In the genomic region with DNA sequence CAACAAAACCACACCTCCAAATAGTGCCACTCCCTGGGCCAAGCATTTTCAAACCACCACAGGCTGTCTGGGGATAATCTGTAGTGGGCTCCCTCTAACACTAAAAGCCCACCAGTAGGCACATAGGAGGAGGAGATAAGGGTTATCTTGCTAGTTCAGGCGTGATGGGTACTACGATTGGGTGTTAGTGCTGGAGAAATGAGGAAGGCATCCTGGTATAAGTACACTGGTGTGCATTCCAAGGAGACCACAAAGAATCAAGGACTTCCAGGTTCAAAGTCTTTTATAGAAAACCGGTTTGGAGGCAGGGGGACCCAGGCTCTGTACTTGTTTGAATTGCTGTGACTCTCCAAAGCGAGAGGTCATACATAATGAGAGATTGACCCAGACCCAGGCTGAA, we compare ENCODE assay signal across 8 mouse cellular contexts. TPM values are rescaled to one million over a fixed set of nuclear protein-coding genes. Genes with fewer than 3 reads are reported as not detected.
DNase-seq lines count a peak whose midpoint lies in the region; ATAC-seq lines count a peak whose summit lies in the region.

No protein-coding gene starts in this region.

- intact Hi-C loops in heart, postnatal 14 days (cut with DNase I) = loop anchor here (2.0 kb wide), 1 partner anchor 29 kb away; no protein-coding TSS in a partner anchor

- peak overlapping the region; percentile 76 for H3K4me3 ChIP-seq in heart, embryonic 12.5 days
- peak overlapping the region; percentile 67 for H3K4me3 ChIP-seq in heart, embryonic 16.5 days (ENCODE audit: low read length)

- ATAC-seq in heart, embryonic 12.5 days (ENCODE audit: insufficient number of reproducible peaks, low FRiP score) = no peak
- no peak for ATAC-seq in heart, embryonic 16.5 days (replicated peaks; ENCODE audit: extremely low read depth, insufficient read depth, low FRiP score)
- ATAC-seq in megakaryocyte progenitor cell, adult 5-6 weeks (replicated peaks; ENCODE audit: poor library complexity) = peak; percentile 12; the same call in 1 of the 2 replicates

- WGBS in heart, embryonic 12.5 days = 7% methylated on average over 4 of the region's 4 CpGs
- WGBS in heart, embryonic 16.5 days = 11% methylated on average over 4 of the region's 4 CpGs

- H3K9ac ChIP-seq in heart, embryonic 12.5 days = peak overlapping the region; percentile 86
- peak overlapping the region; percentile 78 for H3K9ac ChIP-seq in heart, embryonic 16.5 days (ENCODE audit: low read length)

- DNase-seq in heart, postnatal 14 days = no peak
- peak; percentile 68 for DNase-seq in MEL-GATA-1-ER (ENCODE audit: extremely low read depth, low read depth)
- no peak for DNase-seq in adrenal gland, postnatal 4 days (ENCODE audit: low spot score in 2 of 2)
- no peak for DNase-seq in urinary bladder, adult 2 months (ENCODE audit: low spot score)
- no peak for DNase-seq in frontal cortex, postnatal 36 days (ENCODE audit: low spot score in 2 of 2)

- peaks cover 18% of the 10 kb centered on the region for H3K4me1 ChIP-seq in heart, embryonic 12.5 days (replicated peaks)
- peaks cover 6% of the 10 kb centered on the region for H3K4me1 ChIP-seq in heart, embryonic 16.5 days (ENCODE audit: control insufficient read depth, insufficient read depth, low read length)

- H3K4me2 ChIP-seq in heart, embryonic 12.5 days = peak overlapping the region; percentile 84
- peak overlapping the region; percentile 75 for H3K4me2 ChIP-seq in heart, embryonic 16.5 days (ENCODE audit: low read depth, low read length)

- H3K27me3 ChIP-seq in heart, embryonic 12.5 days (replicated peaks) = no peaks in the 10 kb centered on the region
- H3K27me3 ChIP-seq in heart, embryonic 16.5 days (ENCODE audit: control insufficient read depth, insufficient read depth, low read length) = no peaks in the 10 kb centered on the region

- peaks cover 15% of the 10 kb centered on the region for H3K36me3 ChIP-seq in heart, embryonic 12.5 days
- no peaks in the 10 kb centered on the region for H3K36me3 ChIP-seq in heart, embryonic 16.5 days (ENCODE audit: control insufficient read depth, insufficient read depth)

- H3K9me3 ChIP-seq in heart, embryonic 12.5 days (replicated peaks) = peaks cover 4% of the 10 kb centered on the region; the same call in 1 of the 2 replicates
- H3K9me3 ChIP-seq in heart, embryonic 16.5 days (replicated peaks; ENCODE audit: control insufficient read depth, low read length) = peaks cover 5% of the 10 kb centered on the region; the same call in 1 of the 2 replicates

- H3K27ac ChIP-seq in heart, embryonic 12.5 days (ENCODE audit: poor library complexity, severe bottlenecking) = peak overlapping the region; percentile 89
- peak overlapping the region; percentile 82 for H3K27ac ChIP-seq in heart, embryonic 16.5 days (ENCODE audit: low read length)

RNA-seq across cellular contexts. Expression of a gene that starts 0.4 kb away (rescaled TPM):
- 23.3 and 23.9 TPM in 2 replicates for polyA plus RNA-seq in heart, embryonic 12.5 days (2016; fragmentation: Nextera tagmentation; extraction: Ambion mirVana)
- total RNA-seq in heart, postnatal 14 days (2021) = 1 to 10 TPM; 7.7 TPM
- 22.1 and 22.2 TPM in 2 replicates for polyA plus RNA-seq in heart, embryonic 16.5 days (2015; fragmentation: Nextera tagmentation; extraction: Ambion mirVana)
- total RNA-seq in megakaryocyte progenitor cell, adult 5-6 weeks (2015) = 4.0 and 4.9 TPM in 2 replicates
- total RNA-seq in megakaryocyte progenitor cell, adult 5-6 weeks (2017) = 12.9 and 19.5 TPM in 2 replicates
- 10 to 100 TPM; 52.1 to 63.2 TPM for total RNA-seq in adrenal gland, postnatal 4 days (2021)
- polyA plus RNA-seq in urinary bladder, adult 2 months (2012; rRNA removed) = 34.8 and 47.5 TPM in 2 replicates

RNA-seq across cellular contexts. Expression of a gene that starts 13.5 kb away (rescaled TPM):
- not detected in 2 replicates for polyA plus RNA-seq in heart, embryonic 12.5 days (2016; fragmentation: Nextera tagmentation; extraction: Ambion mirVana)
- total RNA-seq in heart, postnatal 14 days (2021) = under 1 TPM; 0.53 to 0.56 TPM
- 0.05 and 0.09 TPM in 2 replicates for polyA plus RNA-seq in heart, embryonic 16.5 days (2015; fragmentation: Nextera tagmentation; extraction: Ambion mirVana)
- total RNA-seq in megakaryocyte progenitor cell, adult 5-6 weeks (2015) = not detected in 2 replicates
- total RNA-seq in megakaryocyte progenitor cell, adult 5-6 weeks (2017) = not detected in 2 replicates
- 1 to 10 TPM in 1 of 2 experiments, under 1 TPM in 1; 0.48 to 1.6 TPM for total RNA-seq in adrenal gland, postnatal 4 days (2021)
- 0.25 and 0.28 TPM in 2 replicates for polyA plus RNA-seq in urinary bladder, adult 2 months (2012; rRNA removed)

RNA-seq across cellular contexts. Expression of a gene that starts 31.6 kb away (rescaled TPM):
- polyA plus RNA-seq in heart, embryonic 12.5 days (2016; fragmentation: Nextera tagmentation; extraction: Ambion mirVana) = 1.7 and 2.2 TPM in 2 replicates
- total RNA-seq in heart, postnatal 14 days (2021) = 1 to 10 TPM; 5.4 to 7.1 TPM
- 1.4 TPM in 2 replicates for polyA plus RNA-seq in heart, embryonic 16.5 days (2015; fragmentation: Nextera tagmentation; extraction: Ambion mirVana)
- 11.4 and 12.2 TPM in 2 replicates for total RNA-seq in megakaryocyte progenitor cell, adult 5-6 weeks (2015)
- total RNA-seq in megakaryocyte progenitor cell, adult 5-6 weeks (2017) = 14.9 and 15.3 TPM in 2 replicates
- total RNA-seq in adrenal gland, postnatal 4 days (2021) = 1 to 10 TPM; 5.8 to 7.6 TPM
- 6.3 and 7.9 TPM in 2 replicates for polyA plus RNA-seq in urinary bladder, adult 2 months (2012; rRNA removed)

RNA-seq across cellular contexts. Expression of a gene that starts 34.8 kb away (rescaled TPM):
- polyA plus RNA-seq in heart, embryonic 12.5 days (2016; fragmentation: Nextera tagmentation; extraction: Ambion mirVana) = 1.7 and 3.2 TPM in 2 replicates
- under 1 TPM; 0.48 to 0.49 TPM for total RNA-seq in heart, postnatal 14 days (2021)
- 1.4 and 6.4 TPM in 2 replicates for polyA plus RNA-seq in heart, embryonic 16.5 days (2015; fragmentation: Nextera tagmentation; extraction: Ambion mirVana)
- total RNA-seq in megakaryocyte progenitor cell, adult 5-6 weeks (2015) = not detected in 2 replicates
- not detected in 2 replicates for total RNA-seq in megakaryocyte progenitor cell, adult 5-6 weeks (2017)
- 100 to 1,000 TPM in 1 of 2 experiments, 10 to 100 TPM in 1; 56.9 to 145 TPM for total RNA-seq in adrenal gland, postnatal 4 days (2021)
- 0.22 and 0.57 TPM in 2 replicates for polyA plus RNA-seq in urinary bladder, adult 2 months (2012; rRNA removed)

RNA-seq across cellular contexts. Expression of a gene that starts 47.1 kb away (rescaled TPM):
- 43.2 and 45.1 TPM in 2 replicates for polyA plus RNA-seq in heart, embryonic 12.5 days (2016; fragmentation: Nextera tagmentation; extraction: Ambion mirVana)
- total RNA-seq in heart, postnatal 14 days (2021) = 10 to 100 TPM; 44.3 to 44.8 TPM
- polyA plus RNA-seq in heart, embryonic 16.5 days (2015; fragmentation: Nextera tagmentation; extraction: Ambion mirVana) = 44.3 and 46.0 TPM in 2 replicates
- total RNA-seq in megakaryocyte progenitor cell, adult 5-6 weeks (2015) = 33.4 and 36.3 TPM in 2 replicates
- 19.3 and 20.1 TPM in 2 replicates for total RNA-seq in megakaryocyte progenitor cell, adult 5-6 weeks (2017)
- total RNA-seq in adrenal gland, postnatal 4 days (2021) = 10 to 100 TPM; 59.2 to 60.9 TPM
- polyA plus RNA-seq in urinary bladder, adult 2 months (2012; rRNA removed) = 49.2 and 52.0 TPM in 2 replicates
